Mouse (Mus musculus): Measurements from ENCODE around the gene Iqcf1.

DNA sequence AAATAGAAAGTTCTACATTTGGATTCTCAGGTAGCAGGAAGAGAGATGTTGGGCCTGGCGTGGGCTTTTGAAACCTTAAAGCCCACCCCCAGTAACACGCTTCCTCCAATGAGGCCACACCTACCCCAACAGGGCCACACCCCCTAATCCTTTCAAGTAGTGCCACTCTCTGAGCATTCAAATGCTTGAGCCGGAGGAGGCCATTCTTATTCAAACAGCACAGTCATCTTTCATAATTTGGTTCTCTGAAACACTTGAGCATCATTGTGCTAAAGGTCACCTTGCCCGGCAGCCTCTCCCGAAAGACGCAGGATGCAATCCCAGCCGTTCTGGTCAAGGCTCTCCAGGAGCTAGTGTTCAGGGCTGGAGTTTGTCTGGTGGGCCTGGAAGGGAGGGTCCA, 34.5 kb downstream of the Iqcf1 start:
- TF ChIP-seq CTCF (IDR thresholded peaks at IDR 0.05; ENCODE audit: control insufficient read depth, insufficient read depth, low read length) (no peak), POLR2A (IDR thresholded peaks at IDR 0.05; ENCODE audit: borderline replicate concordance, control insufficient read depth, low read depth, low read length) (no peak)

Data from bone marrow, adult 2 months (tissue).